Mouse (Mus musculus) lung, adult 2 months (tissue): Measurements from ENCODE around the gene Olfr1263.

Experiments used
- CTCF ChIP-seq: fragments of 200-500 bp; IDR thresholded peaks from 2 replicates; pipeline ENCODE4 v1.5.1; 2011; ENCODE audit warnings: mild to moderate bottlenecking, low read length, control low read depth; ENCODE audit not compliant: insufficient read depth
- POLR2A ChIP-seq: fragments of 200-500 bp; IDR thresholded peaks from 2 replicates; pipeline ENCODE4 v1.6.1; 2011; ENCODE audit warnings: low read depth, mild to moderate bottlenecking, control low read depth, low read length, borderline replicate concordance; ENCODE audit errors: extremely low read depth

DNA sequence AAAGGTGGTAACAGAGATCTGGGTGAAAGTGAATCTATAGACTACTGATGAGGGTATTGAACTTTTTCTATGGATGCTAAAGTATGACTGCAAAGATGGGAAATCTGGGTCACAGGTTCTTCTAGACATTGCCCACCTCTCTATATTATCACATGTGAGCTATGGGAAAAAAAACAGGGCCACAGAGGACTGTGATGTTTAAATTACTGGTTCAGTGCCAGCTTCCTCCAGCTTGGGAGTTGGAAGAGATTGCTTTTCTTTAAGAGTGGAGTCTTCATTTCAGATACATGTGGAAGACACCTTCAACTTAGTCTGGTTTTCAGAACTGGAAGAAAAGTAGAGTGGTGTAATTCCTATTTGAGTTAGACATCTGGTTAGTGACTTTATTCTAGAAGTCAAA is 23.1 kb downstream of the Olfr1263 start, which contains the start of gene Olfr1265:
- TF ChIP-seq CTCF, result no peak
- TF ChIP-seq POLR2A, result no peak
